Mouse (Mus musculus): Measurements from ENCODE around the gene Pla2g4b.

DNA sequence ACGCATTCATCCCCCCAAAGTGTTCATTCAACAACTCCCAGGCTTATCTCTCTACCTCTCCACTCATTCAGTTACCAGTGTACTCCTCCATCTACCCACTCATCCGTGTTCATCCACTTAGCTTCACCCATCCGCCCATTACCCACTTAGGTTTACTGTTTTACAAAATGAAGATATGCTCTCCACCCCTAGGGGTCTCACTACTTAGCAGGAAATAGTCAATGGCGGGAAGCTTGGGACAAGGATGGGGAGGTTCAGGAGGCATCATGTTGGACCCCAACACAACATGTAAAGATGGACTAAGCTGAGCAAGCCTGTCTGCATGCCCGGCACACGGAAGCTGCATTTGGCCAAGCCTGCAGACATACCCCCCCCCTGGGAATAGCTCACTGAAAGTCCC, 31.4 kb downstream of the Pla2g4b start:
- TF ChIP-seq CTCF (IDR thresholded peaks at IDR 0.05; ENCODE audit: borderline replicate concordance, insufficient read depth, low read depth, low read length) = no peak
- no peak for TF ChIP-seq POLR2A (IDR thresholded peaks at IDR 0.05; ENCODE audit: borderline replicate concordance, insufficient read depth, low read length)
